Mouse (Mus musculus): ENCODE measurements at regions not wholly inside any gene's neighbourhood (a gene's known extent, or its start where the extent isn't known, plus 50 kb on each side); places are given as distances from the start of the nearest gene placed in this dataset.

DNA sequence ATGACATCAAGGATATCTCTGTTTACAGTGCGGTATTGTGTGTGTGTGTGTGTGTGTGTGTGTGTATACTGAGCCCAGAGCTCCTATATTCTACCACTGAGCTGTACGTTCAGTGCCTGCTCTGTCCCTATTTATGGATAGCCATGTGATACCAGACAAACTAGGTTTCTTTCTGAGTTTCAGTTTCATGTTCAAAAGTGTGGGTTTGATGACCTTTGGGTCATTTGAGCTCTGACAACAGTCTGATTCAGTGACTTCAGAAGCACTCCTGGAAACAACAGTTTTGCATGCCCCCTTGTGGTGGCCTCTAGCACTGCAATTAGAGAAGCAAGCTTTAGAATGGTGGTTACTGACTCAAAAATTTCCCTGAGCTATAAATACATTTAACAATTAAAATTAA is 50.9 kb upstream of the Tent2 start:
- peak; percentile 30; the same call in 1 of the 2 replicates for ATAC-seq (ENCODE audit: low FRiP score)
- no peaks in the 10 kb centered on the region for H3K27me3 ChIP-seq (ENCODE audit: control insufficient read depth, insufficient read depth, low read length)

DNA sequence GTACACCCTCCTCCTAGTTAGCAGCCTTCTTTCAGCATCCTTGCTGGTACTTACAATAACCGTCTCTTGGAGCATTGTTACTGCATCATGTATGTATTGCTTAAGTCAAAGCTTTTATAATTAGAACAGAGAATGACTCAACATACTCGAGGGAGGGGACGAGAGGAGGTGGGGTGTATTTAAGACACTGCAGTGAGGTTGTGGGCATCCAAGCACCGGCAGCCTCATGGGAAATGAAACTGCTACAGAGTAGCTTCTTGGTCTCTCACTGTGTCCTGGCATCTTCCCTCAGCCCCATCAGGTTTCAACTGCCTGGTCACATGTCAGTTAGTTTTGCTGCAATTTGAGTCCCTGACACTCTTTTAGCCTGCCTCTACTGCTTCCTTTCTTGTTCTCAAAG is 50.7 kb upstream of the Homer1 start:
- no peaks in the 10 kb centered on the region for H3K27me3 ChIP-seq (ENCODE audit: control insufficient read depth, insufficient read depth, low read length)
- DNase-seq (ENCODE audit: low spot score, missing footprints), result no peak
- no peak overlapping the region for H3K4me2 ChIP-seq
- no peak overlapping the region for H3K4me3 ChIP-seq (ENCODE audit: low read depth, low read length)
- no peak overlapping the region for H3K9ac ChIP-seq (ENCODE audit: low read length)
- no peaks in the 10 kb centered on the region for H3K4me1 ChIP-seq (ENCODE audit: control insufficient read depth, insufficient read depth, low read length)
- no peaks in the 10 kb centered on the region for H3K36me3 ChIP-seq (ENCODE audit: control insufficient read depth, insufficient read depth, low read length)
- no peak for ATAC-seq (ENCODE audit: low FRiP score)
- no peaks in the 10 kb centered on the region for H3K9me3 ChIP-seq (ENCODE audit: control insufficient read depth, low read length)
- no peak overlapping the region for H3K27ac ChIP-seq (ENCODE audit: low read depth, low read length)
- 81% methylated on average over 4 of the region's 4 CpGs for WGBS

More for the DNA sequence above, 50.9 kb upstream of the Tent2 start:
- H3K4me1 ChIP-seq (ENCODE audit: control insufficient read depth, insufficient read depth, low read length), result no peaks in the 10 kb centered on the region
- H3K9me3 ChIP-seq (ENCODE audit: control insufficient read depth, low read length), result no peaks in the 10 kb centered on the region
- H3K9ac ChIP-seq (ENCODE audit: low read length), result no peak overlapping the region
- DNase-seq (ENCODE audit: low spot score, missing footprints), result peak; percentile 97
- H3K27ac ChIP-seq (ENCODE audit: low read depth, low read length), result no peak overlapping the region
- H3K4me3 ChIP-seq (ENCODE audit: low read depth, low read length), result no peak overlapping the region
- no peak overlapping the region for H3K4me2 ChIP-seq
- no peaks in the 10 kb centered on the region for H3K36me3 ChIP-seq (ENCODE audit: control insufficient read depth, insufficient read depth, low read length)
- WGBS, result 92% methylated on average over 2 of the region's 2 CpGs
